Mouse (Mus musculus): ENCODE data around the gene Arsj. TPM values are rescaled to one million over a fixed set of nuclear protein-coding genes. Genes with fewer than 3 reads are reported as not detected.

Gene Arsj
- total RNA-seq, 2 experiments from 2014 or later, result 0.62 to 0.68 TPM

DNA sequence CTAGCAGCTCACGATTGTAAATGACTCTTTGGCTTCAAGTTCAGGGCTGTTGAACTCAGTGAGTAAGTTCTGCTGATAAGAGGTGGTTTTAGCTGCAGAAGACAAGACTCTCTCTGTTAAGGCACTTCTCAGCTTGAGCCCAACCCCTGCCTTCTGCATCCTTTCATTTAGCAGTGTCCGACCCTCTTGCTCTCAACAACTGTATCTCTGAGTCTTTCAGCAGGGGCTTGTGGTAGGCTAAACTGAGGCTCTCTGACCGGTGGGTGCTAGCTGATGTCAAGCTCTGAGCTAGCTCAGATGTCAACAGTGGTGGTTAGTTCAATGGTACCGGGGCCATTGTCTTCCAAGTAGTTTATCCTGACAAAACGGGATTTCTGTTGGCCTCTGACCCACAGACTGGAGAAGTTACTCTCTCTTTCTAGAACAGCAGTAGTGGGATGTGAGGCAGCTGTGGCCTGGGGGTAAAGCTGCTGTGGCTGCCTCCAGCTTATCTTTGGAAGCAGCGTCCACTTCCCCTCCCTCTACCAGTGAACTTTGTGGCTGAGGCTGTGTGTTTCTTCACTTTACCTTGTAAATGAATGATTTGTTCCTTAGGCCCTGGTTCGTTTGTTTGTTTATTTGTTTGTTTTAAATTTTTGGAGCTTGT is 34.6 kb downstream of the Arsj start:
- intact Hi-C loops (cut with DNase I), result loop anchor here (2.0 kb wide), 1 partner anchor 549 kb away; no protein-coding TSS in a partner anchor
- peak in 1 of 2 experiments; percentile 9 for DNase-seq

DNA sequence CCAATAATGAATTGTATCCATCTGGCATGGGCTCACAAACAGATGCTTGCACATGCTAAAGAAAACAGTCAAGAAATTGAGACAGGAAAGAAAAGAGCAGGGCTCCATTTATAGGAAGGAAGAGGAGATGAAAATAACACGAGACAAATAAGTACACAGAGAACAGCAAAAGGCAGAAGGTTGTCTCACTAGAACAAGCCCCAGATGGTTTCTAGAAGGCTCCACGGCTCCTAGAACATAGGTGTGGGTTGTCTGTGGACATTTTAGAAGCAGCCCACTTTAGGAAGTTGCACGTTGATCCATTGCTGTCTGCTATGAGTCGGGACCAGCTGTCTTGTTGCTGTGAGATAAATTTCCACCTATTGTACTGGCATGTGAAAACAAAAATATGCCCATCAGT is 37.2 kb downstream of the Arsj start:
- DNase-seq, result no peak
- intact Hi-C loops (cut with DNase I), result loop anchor here (5.0 kb wide), 2 partner anchors 388 to 502 kb away; no protein-coding TSS in a partner anchor

DNA sequence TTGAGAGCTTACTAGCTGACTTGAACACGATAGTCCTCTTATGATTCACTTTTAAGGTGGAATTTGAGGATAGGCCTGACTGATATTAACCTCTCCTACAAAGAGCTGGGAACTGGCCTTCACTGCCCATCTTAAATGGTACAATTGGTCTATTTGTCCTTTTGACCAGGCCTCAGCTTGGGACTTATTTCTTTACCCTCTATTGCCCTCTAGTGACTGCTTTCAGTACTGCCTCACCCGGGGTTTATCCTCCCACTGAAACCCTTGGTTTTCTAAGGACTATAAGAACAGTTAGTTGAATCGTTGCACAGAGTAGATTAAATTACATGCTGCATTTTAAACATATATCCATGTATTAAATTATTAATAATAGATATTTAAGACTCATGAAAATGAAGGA is 39.4 kb downstream of the Arsj start:
- peak; percentile 65 to 85 for DNase-seq
- intact Hi-C loops (cut with DNase I), result loop anchor here (2.0 to 5.0 kb wide), 3 partner anchors 356 to 499 kb away; no protein-coding TSS in a partner anchor

DNA sequence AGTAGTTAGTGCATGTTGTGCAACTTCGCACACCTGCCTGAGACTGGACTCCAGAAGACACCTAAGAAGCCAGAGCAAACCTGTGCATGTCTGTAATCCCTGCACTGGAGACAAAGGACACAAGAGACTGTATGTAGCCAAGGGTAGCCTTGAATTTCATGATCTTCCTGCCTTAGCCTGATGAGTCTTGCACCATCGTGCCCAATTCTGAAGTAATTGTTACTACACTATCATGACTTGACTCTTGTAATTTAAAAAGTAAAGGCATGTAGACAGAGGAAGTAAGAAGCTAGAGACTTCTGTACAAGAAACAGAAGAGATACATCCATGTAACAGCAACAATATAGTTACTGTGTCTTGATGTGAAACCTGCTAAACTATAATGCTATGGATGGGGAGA is 40.7 kb downstream of the Arsj start:
- intact Hi-C loops (cut with DNase I), result loop anchor here (5.0 kb wide), 2 partner anchors 392 to 498 kb away; no protein-coding TSS in a partner anchor
- DNase-seq, result no peak

DNA sequence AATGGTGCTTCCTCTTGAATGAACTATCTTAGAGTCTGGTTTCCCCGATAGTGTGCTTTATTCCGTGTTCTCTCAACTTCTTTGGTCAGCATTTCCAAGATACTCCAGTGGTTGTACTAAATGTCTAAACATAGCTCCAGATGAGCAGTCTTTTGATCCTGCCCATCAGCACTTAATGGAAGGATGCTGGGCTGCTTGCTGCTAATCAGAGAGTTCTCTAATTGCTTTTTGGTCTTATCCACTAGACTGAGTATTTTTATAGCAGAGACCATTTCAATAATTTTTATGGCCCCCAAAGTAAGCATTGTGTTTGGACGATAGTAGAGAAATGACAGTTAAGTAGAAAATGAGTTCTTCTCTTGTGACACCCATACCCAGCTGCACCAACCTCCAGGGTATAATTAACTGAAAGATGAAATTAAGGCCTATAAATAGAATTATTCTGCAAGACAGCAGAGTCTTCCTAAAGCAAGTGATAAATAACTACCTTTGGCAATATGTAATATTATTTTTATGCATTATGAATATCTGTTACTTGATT is 67.1 kb downstream of the Arsj start:
- intact Hi-C loops (cut with DNase I), result no loop called here
- DNase-seq, result no peak

GRCm38 (mm10) chr3:126439331-126439730 is 75.8 kb downstream of the Arsj start:
- intact Hi-C loops (cut with DNase I), result no loop called here
- no peak for DNase-seq

GRCm38 (mm10) chr3:126449058-126449457 is 85.6 kb downstream of the Arsj start:
- intact Hi-C loops (cut with DNase I), result no loop called here

DNA sequence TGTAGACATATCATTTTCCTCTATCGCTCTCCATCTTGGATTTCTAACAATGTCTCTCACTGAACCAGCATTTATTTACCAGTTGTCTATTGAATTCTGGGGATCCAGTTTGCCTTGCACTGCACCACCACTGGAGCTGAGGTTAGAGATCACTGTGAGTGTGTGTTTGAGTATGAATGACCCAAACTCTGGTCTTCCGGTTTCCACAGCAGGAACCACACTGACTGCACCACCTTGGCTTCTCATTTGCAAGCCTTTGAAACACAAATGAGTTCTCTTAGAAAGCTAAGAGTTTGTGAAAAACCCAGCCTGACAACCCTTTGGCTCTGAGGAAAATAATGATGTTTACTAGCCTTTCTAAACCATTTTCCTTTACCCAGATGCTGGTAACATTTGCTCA is 86.0 kb downstream of the Arsj start:
- no peak for DNase-seq
- intact Hi-C loops (cut with DNase I), result no loop called here

More at GRCm38 (mm10) chr3:126449058-126449457, 85.6 kb downstream of the Arsj start:
- no peak for DNase-seq

DNA sequence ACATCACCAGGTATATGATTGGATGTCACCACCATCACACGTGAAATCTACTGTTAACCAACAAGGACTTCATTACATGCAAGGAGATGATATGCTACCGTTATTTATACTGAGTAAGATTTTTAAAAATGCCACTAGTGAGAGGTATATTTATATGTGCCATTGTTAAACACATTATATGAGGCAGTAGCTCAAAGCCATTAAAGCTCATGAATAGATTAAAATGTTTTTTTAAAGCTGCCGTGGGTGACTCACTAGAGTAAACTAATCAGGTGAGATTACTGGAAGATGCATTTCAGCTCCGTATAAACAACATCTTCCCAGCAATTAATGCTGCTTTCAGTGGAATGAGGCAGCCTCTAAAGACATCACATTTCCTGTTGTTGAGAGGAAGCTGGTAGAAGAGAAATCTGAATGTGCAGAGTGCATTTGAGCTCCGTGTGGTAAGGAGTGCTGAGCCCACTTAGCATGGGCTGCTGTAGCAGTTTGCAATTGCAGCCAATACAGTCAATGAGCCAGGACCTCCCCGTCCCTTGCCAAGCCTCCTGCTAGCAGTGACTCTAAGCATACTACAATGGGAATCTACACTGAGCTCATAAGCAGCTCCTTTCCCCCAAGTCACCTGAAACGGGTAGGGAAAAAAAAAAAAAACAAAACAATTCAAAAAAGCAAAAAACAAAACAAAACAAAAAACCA is 92.5 kb downstream of the Arsj start:
- intact Hi-C loops (cut with DNase I), result no loop called here

GRCm38 (mm10) chr3:126463119-126463815 is 99.8 kb downstream of the Arsj start:
- DNase-seq, result no peak
- intact Hi-C loops (cut with DNase I), result no loop called here

More for the DNA sequence above, 92.5 kb downstream of the Arsj start:
- DNase-seq, result no peak

- intact Hi-C loops (cut with DNase I), result no loop called here
- DNase-seq, result no peak
These were observed 100.8 kb downstream of the Arsj start for GRCm38 (mm10) chr3:126464262-126464661.

Other genes with a start within 250 kb of the Arsj start
- 100 to 1,000 TPM; 140 to 160 TPM for gene Camk2d, start 232.6 kb downstream of the Arsj start, total RNA-seq (2021)

Measured in heart, postnatal 14 days (tissue).